Mouse (Mus musculus) intestine, embryonic 16.5 days (tissue): ENCODE data around the gene 4933424G06Rik. TPM values are rescaled to one million over a fixed set of nuclear protein-coding genes. Genes with fewer than 3 reads are reported as not detected.

Experiments used
- ATAC-seq: fragments of 200-750 bp; cut with Nextera tagmentation; 2 replicates; pipeline ENCODE4 v1.8.0; 2017; ENCODE audit warnings: moderate TSS enrichment, moderate library complexity
- H3K27ac ChIP-seq: fragments of 300-500 bp; sonication (generic); 2 replicates; pipeline ENCODE4 v1.5.1; 2014; ENCODE audit warnings: mild to moderate bottlenecking, low read length
- H3K27me3 ChIP-seq: fragments of 300-500 bp; sonication (generic); replicated peaks from 2 replicates; pipeline ENCODE4 v1.6.1; 2014; ENCODE audit warnings: low read length, control low read depth, mixed read lengths; ENCODE audit not compliant: control insufficient read depth, insufficient read depth
- H3K36me3 ChIP-seq: fragments of 300-500 bp; sonication (generic); 2 replicates; pipeline ENCODE4 v1.6.1; 2014; ENCODE audit warnings: low read length, control low read depth; ENCODE audit not compliant: control insufficient read depth, insufficient read depth
- H3K4me1 ChIP-seq: fragments of 300-500 bp; sonication (generic); 2 replicates; pipeline ENCODE4 v1.6.1; 2014; ENCODE audit warnings: low read length, control low read depth, mixed read lengths; ENCODE audit not compliant: control insufficient read depth, insufficient read depth
- H3K4me2 ChIP-seq: fragments of 300-500 bp; sonication (generic); 2 replicates; pipeline ENCODE4 v1.6.1; 2014; ENCODE audit warnings: low read depth, low read length, control low read depth
- H3K4me3 ChIP-seq: fragments of 300-500 bp; sonication (generic); 2 replicates; pipeline ENCODE4 v1.5.1; 2014; ENCODE audit warnings: mild to moderate bottlenecking, low read length
- H3K9ac ChIP-seq: fragments of 300-500 bp; sonication (generic); 2 replicates; pipeline ENCODE4 v1.6.1; 2014; ENCODE audit warnings: low read depth, low read length
- H3K9me3 ChIP-seq: fragments of 300-500 bp; sonication (generic); 2 replicates; pipeline ENCODE4 v1.6.1; 2016; ENCODE audit warnings: low read length, control low read depth; ENCODE audit not compliant: control insufficient read depth
- WGBS: fragments of 180-500 bp; shearing (Covaris S2); extraction: QIAGEN DNeasy Blood & Tissue Kit; methylation state at CpG from one replicate; pipeline ENCODE4 v1.1.7; 2014; 5-methylcytosine and 5-hydroxymethylcytosine counted together
- polyA plus RNA-seq: library from polyadenylated mRNA; unstranded; fragments of >200 nt; fragmentation: Nextera tagmentation; extraction: Ambion mirVana; gene quantifications from 2 replicates; pipeline ENCODE4 v1.2.1, GENCODE M21; 2015

Gene 4933424G06Rik
- polyA plus RNA-seq, 1 experiment from 2014 or later, result 0.12 TPM

DNA sequence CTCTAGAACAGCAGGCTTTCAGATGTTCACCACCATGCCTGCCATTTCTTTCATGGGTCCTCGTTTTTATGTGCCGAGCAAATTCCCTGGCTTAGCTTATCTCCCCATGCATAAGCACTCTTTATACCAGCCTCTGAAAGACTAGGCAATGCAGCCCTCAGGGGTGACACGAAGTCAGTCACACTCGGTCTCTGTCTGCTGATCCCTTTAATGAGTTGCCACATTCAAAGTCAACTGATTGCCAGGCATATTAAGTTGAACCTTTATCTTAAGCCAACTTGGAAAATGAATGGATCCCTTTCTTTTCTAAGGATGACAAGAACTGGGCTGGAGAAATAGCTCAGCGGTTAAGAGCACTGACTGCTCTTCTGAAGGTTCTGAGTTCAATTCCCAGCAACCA is 29.3 kb downstream of the 4933424G06Rik start:
- Histone ChIP-seq H3K4me2 (no peak overlapping the region), H3K4me3 (no peak overlapping the region), H3K36me3 (no peaks in the 10 kb centered on the region), H3K4me1 (no peaks in the 10 kb centered on the region), H3K27me3 (no peaks in the 10 kb centered on the region), H3K9me3 (no peaks in the 10 kb centered on the region), H3K9ac (no peak overlapping the region), H3K27ac (no peak overlapping the region)
- 73% methylated on average over 5 of the region's 5 CpGs for WGBS
- ATAC-seq, result no peak

DNA sequence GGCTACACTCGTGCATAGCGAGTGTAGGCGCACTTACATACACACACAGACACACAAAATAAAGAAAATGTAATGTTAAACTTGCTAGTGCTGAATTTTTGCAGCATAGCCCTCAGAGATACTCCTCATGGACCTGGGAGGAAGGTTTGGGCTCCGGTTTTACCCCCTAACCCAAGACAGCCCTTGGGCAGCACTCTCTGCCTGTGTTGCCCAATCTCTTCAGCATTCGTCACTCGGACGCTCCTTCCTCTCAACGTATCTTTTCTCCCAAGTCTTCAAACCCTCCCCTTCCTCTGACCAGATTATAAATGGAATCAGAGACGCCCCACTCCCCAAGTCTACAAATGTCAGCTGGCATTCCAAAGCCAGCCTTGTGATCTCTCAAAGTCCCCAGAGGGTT is 33.1 kb downstream of the 4933424G06Rik start:
- no peak overlapping the region for H3K27ac ChIP-seq
- H3K4me3 ChIP-seq, result no peak overlapping the region
- H3K36me3 ChIP-seq, result no peaks in the 10 kb centered on the region
- H3K9me3 ChIP-seq, result no peaks in the 10 kb centered on the region
- no peak overlapping the region for H3K9ac ChIP-seq
- no peak overlapping the region for H3K4me2 ChIP-seq
- H3K4me1 ChIP-seq, result no peaks in the 10 kb centered on the region
- 78% methylated on average over 9 of the region's 9 CpGs for WGBS
- H3K27me3 ChIP-seq, result no peaks in the 10 kb centered on the region
- no peak for ATAC-seq

- peak; percentile 52; the same call in 1 of the 2 replicates for ATAC-seq
- Histone ChIP-seq H3K27ac (no peak overlapping the region), H3K9me3 (no peaks in the 10 kb centered on the region), H3K27me3 (no peaks in the 10 kb centered on the region), H3K4me3 (peak overlapping the region; percentile 29), H3K36me3 (no peaks in the 10 kb centered on the region), H3K4me1 (no peaks in the 10 kb centered on the region), H3K4me2 (peak overlapping the region; percentile 38), H3K9ac (no peak overlapping the region)
- 24% methylated on average over 17 of the region's 17 CpGs for WGBS
Measured at GRCm38 (mm10) chr1:36744268-36744944, 34.5 kb downstream of the 4933424G06Rik start.

GRCm38 (mm10) chr1:36745661-36746060 is 35.7 kb downstream of the 4933424G06Rik start:
- Histone ChIP-seq H3K36me3 (no peaks in the 10 kb centered on the region), H3K4me3 (no peak overlapping the region), H3K27ac (no peak overlapping the region), H3K4me1 (no peaks in the 10 kb centered on the region), H3K9ac (no peak overlapping the region), H3K4me2 (no peak overlapping the region), H3K9me3 (no peaks in the 10 kb centered on the region), H3K27me3 (no peaks in the 10 kb centered on the region)
- no peak for ATAC-seq
- WGBS, result 67% methylated on average over 4 of the region's 4 CpGs

GRCm38 (mm10) chr1:36746452-36746851 is 36.5 kb downstream of the 4933424G06Rik start:
- ATAC-seq, result no peak
- no peak overlapping the region for H3K9ac ChIP-seq
- no peaks in the 10 kb centered on the region for H3K9me3 ChIP-seq
- no peak overlapping the region for H3K4me2 ChIP-seq
- H3K4me3 ChIP-seq, result no peak overlapping the region
- H3K27ac ChIP-seq, result no peak overlapping the region
- H3K36me3 ChIP-seq, result no peaks in the 10 kb centered on the region
- H3K4me1 ChIP-seq, result no peaks in the 10 kb centered on the region
- 50% methylated on average over 15 of the region's 15 CpGs for WGBS
- H3K27me3 ChIP-seq, result no peaks in the 10 kb centered on the region

DNA sequence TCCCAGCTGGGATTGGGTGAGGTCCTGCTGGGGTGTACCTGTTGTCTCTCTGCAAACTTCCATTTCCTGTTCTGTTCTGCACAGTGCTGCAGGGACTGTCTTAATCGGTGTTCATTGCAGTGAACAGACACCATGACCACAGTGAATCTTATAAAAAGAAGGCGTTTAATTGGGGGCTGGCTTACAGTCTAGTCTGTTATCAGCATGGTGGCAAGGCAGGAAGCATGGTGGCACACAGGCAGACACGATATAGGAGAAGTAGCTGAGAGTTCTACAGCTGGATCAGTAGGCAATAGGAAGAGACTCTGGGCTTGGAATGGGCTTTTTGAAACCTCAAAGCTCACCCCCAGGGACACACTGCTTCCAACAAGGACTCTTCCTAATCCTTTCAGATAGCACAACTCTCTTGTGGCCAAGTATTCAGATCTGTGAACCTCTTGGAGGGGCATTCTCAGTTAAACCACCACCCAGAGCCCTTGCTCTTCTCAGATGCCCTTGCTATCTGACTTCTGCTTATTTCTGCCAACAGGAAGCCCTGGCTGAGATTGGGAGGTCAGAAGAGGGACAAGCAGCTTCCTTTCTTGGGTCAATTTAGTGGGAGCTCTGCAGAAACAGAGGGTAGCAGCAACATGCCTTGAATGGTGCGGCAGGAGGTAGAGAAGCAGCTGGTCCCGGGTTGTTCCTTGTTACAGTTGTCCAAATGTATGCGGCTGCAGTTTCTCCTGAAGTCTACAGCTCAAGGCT is 44.2 kb downstream of the 4933424G06Rik start:
- Histone ChIP-seq H3K9ac (no peak overlapping the region), H3K27me3 (no peaks in the 10 kb centered on the region), H3K4me3 (no peak overlapping the region), H3K4me2 (no peak overlapping the region), H3K27ac (no peak overlapping the region), H3K9me3 (no peaks in the 10 kb centered on the region), H3K36me3 (no peaks in the 10 kb centered on the region), H3K4me1 (no peaks in the 10 kb centered on the region)
- no peak for ATAC-seq
- WGBS, result 73% methylated on average over 6 of the region's 6 CpGs

GRCm38 (mm10) chr1:36758553-36758952 is 48.6 kb downstream of the 4933424G06Rik start:
- 84% methylated on average over 9 of the region's 9 CpGs for WGBS
- no peak overlapping the region for H3K4me2 ChIP-seq
- no peak overlapping the region for H3K27ac ChIP-seq
- no peaks in the 10 kb centered on the region for H3K36me3 ChIP-seq
- H3K27me3 ChIP-seq, result no peaks in the 10 kb centered on the region
- H3K4me1 ChIP-seq, result no peaks in the 10 kb centered on the region
- no peaks in the 10 kb centered on the region for H3K9me3 ChIP-seq
- ATAC-seq, result no peak
- no peak overlapping the region for H3K4me3 ChIP-seq
- no peak overlapping the region for H3K9ac ChIP-seq

DNA sequence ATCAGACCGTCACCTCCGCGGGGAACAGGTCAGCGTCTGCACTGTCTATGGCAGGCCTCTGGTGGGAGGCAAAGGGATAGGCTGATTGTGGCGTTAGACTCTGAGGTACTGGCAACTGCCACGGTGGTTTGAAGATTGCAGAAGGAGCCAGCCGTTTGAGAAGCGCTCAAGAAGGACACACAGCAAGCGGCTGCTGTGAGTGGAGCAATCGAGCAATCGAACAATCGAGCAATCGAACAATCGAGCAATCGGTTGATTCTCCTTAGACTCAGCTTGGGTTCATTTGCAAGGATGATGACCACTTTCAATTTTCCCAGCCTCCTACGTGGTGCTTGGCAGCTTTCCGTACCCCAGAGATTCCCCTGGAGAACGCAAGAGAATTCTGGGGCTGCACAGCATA is 49.1 kb downstream of the 4933424G06Rik start:
- no peaks in the 10 kb centered on the region for H3K36me3 ChIP-seq
- no peaks in the 10 kb centered on the region for H3K27me3 ChIP-seq
- H3K9ac ChIP-seq, result no peak overlapping the region
- H3K4me2 ChIP-seq, result no peak overlapping the region
- WGBS, result 87% methylated on average over 18 of the region's 18 CpGs
- H3K4me1 ChIP-seq, result no peaks in the 10 kb centered on the region
- no peak overlapping the region for H3K4me3 ChIP-seq
- H3K9me3 ChIP-seq, result no peaks in the 10 kb centered on the region
- H3K27ac ChIP-seq, result no peak overlapping the region
- no peak for ATAC-seq

GRCm38 (mm10) chr1:36760401-36760800 is 50.5 kb downstream of the 4933424G06Rik start:
- Histone ChIP-seq H3K4me1 (no peaks in the 10 kb centered on the region), H3K36me3 (no peaks in the 10 kb centered on the region), H3K27me3 (no peaks in the 10 kb centered on the region), H3K4me2 (no peak overlapping the region), H3K4me3 (no peak overlapping the region), H3K27ac (no peak overlapping the region), H3K9me3 (no peaks in the 10 kb centered on the region), H3K9ac (no peak overlapping the region)
- WGBS, result 77% methylated on average over 9 of the region's 9 CpGs
- no peak for ATAC-seq
